Mouse (Mus musculus): ENCODE data around the gene Fam104a. TPM values are rescaled to one million over a fixed set of nuclear protein-coding genes. Genes with fewer than 3 reads are reported as not detected.

Fam104a gene
- total and polyA plus RNA-seq, 3 experiments = 14.6 to 57.0 (median 35.3) TPM

- Histone ChIP-seq H3K79me2 (replicated peaks; ENCODE audit: control insufficient read depth, extremely low read depth, insufficient read depth, poor library complexity, severe bottlenecking) (peaks cover 38% of the 10 kb centered on the region), H3K4me1 (ENCODE audit: control insufficient read depth in 1 of 2, insufficient read depth in 2 of 2) (peaks cover 0 to 17% of the 10 kb centered on the region in 2 experiments; a peak in 2 of 4 replicates), H3K4me3 (replicated peaks in 1 of 3; ENCODE audit: low read depth in 2 of 3, low read length in 2 of 3, poor library complexity in 1 of 3) (no peak overlapping the region), H3K27ac (ENCODE audit: insufficient read depth, low read depth) (no peak overlapping the region), H3K9me3 (replicated peaks; ENCODE audit: low read length) (no peaks in the 10 kb centered on the region), H3K27me3 (replicated peaks) (no peaks in the 10 kb centered on the region), H3K4me2 (ENCODE audit: insufficient read depth, low read depth, poor library complexity, severe bottlenecking) (no peak overlapping the region), H3K9ac (ENCODE audit: insufficient read depth, low read depth) (no peak overlapping the region), H3K36me3 (replicated peaks in 1 of 2; ENCODE audit: control insufficient read depth in 1 of 2, insufficient read depth in 1 of 2, low read length in 1 of 2) (peaks cover 58 to 89% of the 10 kb centered on the region in 2 experiments)
- no peak for DNase-seq (ENCODE audit: extremely low read depth)
- dilution Hi-C loops (cut with MboI; ENCODE audit: extremely low pct_ligation_motif_present, extremely low pct_unique_long_range_greater_than_20kb, low sequenced_read_pairs) = no loop called here
- TF ChIP-seq TBP (conservative IDR thresholded peaks at IDR 0.05; ENCODE audit: low read depth, low read length) = no peak
- TF ChIP-seq ETS1 (conservative IDR thresholded peaks at IDR 0.05; ENCODE audit: low read depth, low read length) = no peak
- no peak for TF ChIP-seq CTCF (conservative IDR thresholded peaks at IDR 0.05 in 1 of 2, IDR thresholded peaks at IDR 0.05 in 1 of 2; ENCODE audit: low read depth in 2 of 2, low read length in 2 of 2)
- TF ChIP-seq BHLHE40 (IDR thresholded peaks at IDR 0.05; ENCODE audit: low read depth, low read length) = no peak
- TF ChIP-seq USF1 (IDR thresholded peaks at IDR 0.05; ENCODE audit: low read depth, low read length) = no peak
- no peak for TF ChIP-seq RCOR1 (conservative IDR thresholded peaks at IDR 0.05; ENCODE audit: low read depth, low read length)
- no peak for TF ChIP-seq ZKSCAN1 (IDR thresholded peaks at IDR 0.05; ENCODE audit: borderline replicate concordance, low read depth, low read length)
- no peak for TF ChIP-seq ZNF384 (IDR thresholded peaks at IDR 0.05; ENCODE audit: low read depth, low read length)
- no peak for TF ChIP-seq EP300 (IDR thresholded peaks at IDR 0.05; ENCODE audit: low read length)
- TF ChIP-seq HCFC1 (IDR thresholded peaks at IDR 0.05; ENCODE audit: low read depth, low read length) = no peak
- TF ChIP-seq SIN3A (IDR thresholded peaks at IDR 0.05; ENCODE audit: low read length) = no peak
- TF ChIP-seq CHD2 (IDR thresholded peaks at IDR 0.05; ENCODE audit: low read length) = no peak
- TF ChIP-seq JUN (IDR thresholded peaks at IDR 0.05; ENCODE audit: insufficient read depth, low read depth, low read length) = no peak
- TF ChIP-seq NELFE (IDR thresholded peaks at IDR 0.05; ENCODE audit: low read depth, low read length) = no peak
- no peak for TF ChIP-seq SMC3 (IDR thresholded peaks at IDR 0.05; ENCODE audit: low read depth, low read length)
- no peak for TF ChIP-seq ELF1 (IDR thresholded peaks at IDR 0.05; ENCODE audit: low read depth, low read length)
- no peak for TF ChIP-seq POLR2AphosphoS2 (IDR thresholded peaks at IDR 0.05; ENCODE audit: low read depth, low read length)
- in situ Hi-C loops (cut with MboI; ENCODE audit: low pct_ligation_motif_present, low pct_unique_long_range_greater_than_20kb, low sequenced_read_pairs) = no loop called here
These were observed 14.2 kb downstream of the Fam104a start for GRCm38 (mm10) chr11:113669711-113670110.

GRCm38 (mm10) chr11:113668857-113669256 is 15.1 kb downstream of the Fam104a start:
- peaks cover 60 to 89% of the 10 kb centered on the region in 2 experiments for H3K36me3 ChIP-seq (replicated peaks in 1 of 2; ENCODE audit: control insufficient read depth in 1 of 2, insufficient read depth in 1 of 2, low read length in 1 of 2)
- TF ChIP-seq POLR2A (IDR thresholded peaks at IDR 0.05; ENCODE audit: low read depth, low read length) (no peak), JUN (IDR thresholded peaks at IDR 0.05; ENCODE audit: insufficient read depth, low read depth, low read length) (no peak), ZNF384 (IDR thresholded peaks at IDR 0.05; ENCODE audit: low read depth, low read length) (no peak), BHLHE40 (IDR thresholded peaks at IDR 0.05; ENCODE audit: low read depth, low read length) (no peak), ZKSCAN1 (IDR thresholded peaks at IDR 0.05; ENCODE audit: borderline replicate concordance, low read depth, low read length) (no peak), NRF1 (IDR thresholded peaks at IDR 0.05; ENCODE audit: low read depth, low read length) (no peak), SIN3A (IDR thresholded peaks at IDR 0.05; ENCODE audit: low read length) (no peak), MXI1 (IDR thresholded peaks at IDR 0.05; ENCODE audit: low read depth, low read length) (no peak), POLR2AphosphoS2 (IDR thresholded peaks at IDR 0.05; ENCODE audit: low read depth, low read length) (no peak), HCFC1 (IDR thresholded peaks at IDR 0.05; ENCODE audit: low read depth, low read length) (no peak), ZC3H11A (IDR thresholded peaks at IDR 0.05; ENCODE audit: low read depth, low read length) (no peak), TBP (conservative IDR thresholded peaks at IDR 0.05; ENCODE audit: low read depth, low read length) (no peak), CTCF (conservative IDR thresholded peaks at IDR 0.05 in 1 of 2, IDR thresholded peaks at IDR 0.05 in 1 of 2; ENCODE audit: low read depth in 2 of 2, low read length in 2 of 2) (no peak), MAX (IDR thresholded peaks at IDR 0.05; ENCODE audit: low read length) (no peak), SMC3 (IDR thresholded peaks at IDR 0.05; ENCODE audit: low read depth, low read length) (no peak), RCOR1 (conservative IDR thresholded peaks at IDR 0.05; ENCODE audit: low read depth, low read length) (no peak)
- no peak for DNase-seq (ENCODE audit: extremely low read depth)
- in situ Hi-C loops (cut with MboI; ENCODE audit: low pct_ligation_motif_present, low pct_unique_long_range_greater_than_20kb, low sequenced_read_pairs) (no loop called here), dilution Hi-C loops (cut with MboI; ENCODE audit: extremely low pct_ligation_motif_present, extremely low pct_unique_long_range_greater_than_20kb, low sequenced_read_pairs) (no loop called here)
- H3K4me2 ChIP-seq (ENCODE audit: insufficient read depth, low read depth, poor library complexity, severe bottlenecking) = no peak overlapping the region
- no peak overlapping the region for H3K4me3 ChIP-seq (replicated peaks in 1 of 3; ENCODE audit: low read depth in 2 of 3, low read length in 2 of 3, poor library complexity in 1 of 3)
- H3K4me1 ChIP-seq (ENCODE audit: control insufficient read depth in 1 of 2, insufficient read depth in 2 of 2) = peaks cover 0 to 26% of the 10 kb centered on the region in 2 experiments; a peak in 2 of 4 replicates
- H3K79me2 ChIP-seq (replicated peaks; ENCODE audit: control insufficient read depth, extremely low read depth, insufficient read depth, poor library complexity, severe bottlenecking) = peaks cover 37% of the 10 kb centered on the region
- no peak overlapping the region for H3K9ac ChIP-seq (ENCODE audit: insufficient read depth, low read depth)
- no peak overlapping the region for H3K27ac ChIP-seq (ENCODE audit: insufficient read depth, low read depth)
- no peaks in the 10 kb centered on the region for H3K27me3 ChIP-seq (replicated peaks)
- H3K9me3 ChIP-seq (replicated peaks; ENCODE audit: low read length) = no peaks in the 10 kb centered on the region
